Mouse (Mus musculus): ENCODE data around the gene 4931409K22Rik. TPM values are rescaled to one million over a fixed set of nuclear protein-coding genes. Genes with fewer than 3 reads are reported as not detected.

The 4931409K22Rik gene
- total RNA-seq (2021) = not detected
- long read RNA-seq, experiment 1 = 0 reads
- long read RNA-seq, experiment 2 = 0 reads

DNA sequence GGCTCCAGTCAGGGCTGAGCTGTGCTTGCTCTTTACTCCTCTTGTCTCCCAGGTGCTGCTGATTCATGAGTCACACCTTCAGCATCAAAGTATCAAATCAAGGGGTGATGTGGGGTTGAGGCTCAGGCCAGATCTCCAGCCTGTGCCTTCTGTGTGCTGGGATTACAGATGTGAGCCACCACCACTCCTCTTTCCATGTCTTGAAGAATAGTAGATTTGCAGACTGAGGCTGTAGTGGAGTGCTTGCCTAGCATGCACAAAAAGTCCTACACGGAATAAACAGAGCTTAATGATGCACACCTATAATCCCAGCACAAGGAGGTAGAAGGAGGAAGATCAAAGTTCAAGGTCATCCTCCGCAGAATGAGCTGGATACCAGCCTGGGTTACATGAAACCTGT is at the start of gene 4931409K22Rik:
Gene 4931409K22Rik (minus strand): TSS at position 101 of the 400 bp plus-strand sequence.
- no peak for DNase-seq
- intact Hi-C loops (cut with DNase I) = no loop called here

- DNase-seq = no peak
- intact Hi-C loops (cut with DNase I) = no loop called here
These were observed 49.5 kb upstream of the 4931409K22Rik start for GRCm38 (mm10) chr5:24605980-24606665.

DNA sequence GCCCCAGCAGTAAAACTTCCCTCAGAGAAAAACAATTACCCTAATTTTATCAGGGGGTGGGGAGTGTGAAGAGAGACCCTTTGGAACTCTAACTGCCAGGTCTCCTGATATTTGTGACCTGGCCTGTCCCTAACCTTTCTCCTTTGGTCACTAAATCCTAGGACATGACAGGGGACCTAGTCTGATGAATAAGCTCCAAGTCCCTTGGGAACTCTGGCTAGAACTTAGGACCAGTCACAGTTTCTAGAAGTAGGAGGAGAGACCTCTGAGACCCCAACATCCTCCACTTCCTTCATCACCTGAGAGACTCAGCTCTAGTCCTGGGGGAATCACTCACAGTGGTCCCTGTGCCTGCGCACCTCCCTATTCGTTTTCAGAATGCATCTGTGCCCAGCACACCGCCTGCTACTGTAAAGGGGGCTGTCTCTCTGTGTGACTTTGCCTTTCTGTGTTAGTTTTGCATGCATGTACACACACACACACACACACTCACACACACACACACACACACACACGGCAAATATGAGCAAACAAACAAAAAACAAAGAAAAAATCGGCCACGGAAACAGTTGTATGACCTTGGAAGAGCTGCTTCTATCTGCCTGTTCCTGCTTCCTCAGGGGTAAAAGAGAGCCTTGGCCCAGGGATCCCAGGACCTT is 48.8 kb upstream of the 4931409K22Rik start:
- intact Hi-C loops (cut with DNase I) = no loop called here
- no peak for DNase-seq

GRCm38 (mm10) chr5:24604656-24605100 is 48.1 kb upstream of the 4931409K22Rik start:
- DNase-seq = peak; percentile 93
- intact Hi-C loops (cut with DNase I) = no loop called here

- intact Hi-C loops (cut with DNase I) = no loop called here
- no peak for DNase-seq
These were observed 47.6 kb upstream of the 4931409K22Rik start for GRCm38 (mm10) chr5:24604080-24604655.

GRCm38 (mm10) chr5:24603431-24604010 is 46.9 kb upstream of the 4931409K22Rik start:
- no peak for DNase-seq
- intact Hi-C loops (cut with DNase I) = no loop called here

DNA sequence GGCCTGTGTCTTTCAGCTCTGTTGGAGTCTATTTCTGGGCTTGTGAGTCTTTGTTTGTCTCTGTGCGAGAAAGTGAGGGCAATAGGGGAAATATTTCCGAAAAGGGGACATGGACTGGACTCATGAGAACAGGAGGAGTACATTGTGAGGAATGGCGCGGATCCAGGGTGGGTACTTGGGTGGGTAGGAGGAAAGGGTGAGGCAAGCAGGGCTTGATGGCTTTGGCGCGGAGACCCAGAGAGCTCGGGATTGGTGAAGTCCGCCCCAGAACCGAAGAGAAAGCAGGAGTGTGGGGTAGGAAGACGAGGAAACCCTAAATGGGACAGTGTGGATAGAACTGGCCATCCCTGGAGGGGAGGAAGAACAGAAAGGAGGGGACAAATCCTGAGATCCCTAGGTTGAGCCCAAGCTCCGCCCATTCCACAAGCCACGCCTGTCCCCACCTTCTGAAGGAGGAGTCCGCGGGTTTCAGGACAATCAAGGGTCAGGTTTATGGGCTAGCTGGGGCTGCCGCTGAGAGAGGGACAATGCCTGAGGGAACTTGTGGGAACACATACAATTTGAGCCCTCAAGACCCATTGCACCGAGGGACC is 46.2 kb upstream of the 4931409K22Rik start:
- DNase-seq = peak; percentile 88 to 91
- intact Hi-C loops (cut with DNase I) = no loop called here

GRCm38 (mm10) chr5:24601911-24602750 is 45.5 kb upstream of the 4931409K22Rik start:
- peak; percentile 82 to 86 for DNase-seq
- intact Hi-C loops (cut with DNase I) = no loop called here

DNA sequence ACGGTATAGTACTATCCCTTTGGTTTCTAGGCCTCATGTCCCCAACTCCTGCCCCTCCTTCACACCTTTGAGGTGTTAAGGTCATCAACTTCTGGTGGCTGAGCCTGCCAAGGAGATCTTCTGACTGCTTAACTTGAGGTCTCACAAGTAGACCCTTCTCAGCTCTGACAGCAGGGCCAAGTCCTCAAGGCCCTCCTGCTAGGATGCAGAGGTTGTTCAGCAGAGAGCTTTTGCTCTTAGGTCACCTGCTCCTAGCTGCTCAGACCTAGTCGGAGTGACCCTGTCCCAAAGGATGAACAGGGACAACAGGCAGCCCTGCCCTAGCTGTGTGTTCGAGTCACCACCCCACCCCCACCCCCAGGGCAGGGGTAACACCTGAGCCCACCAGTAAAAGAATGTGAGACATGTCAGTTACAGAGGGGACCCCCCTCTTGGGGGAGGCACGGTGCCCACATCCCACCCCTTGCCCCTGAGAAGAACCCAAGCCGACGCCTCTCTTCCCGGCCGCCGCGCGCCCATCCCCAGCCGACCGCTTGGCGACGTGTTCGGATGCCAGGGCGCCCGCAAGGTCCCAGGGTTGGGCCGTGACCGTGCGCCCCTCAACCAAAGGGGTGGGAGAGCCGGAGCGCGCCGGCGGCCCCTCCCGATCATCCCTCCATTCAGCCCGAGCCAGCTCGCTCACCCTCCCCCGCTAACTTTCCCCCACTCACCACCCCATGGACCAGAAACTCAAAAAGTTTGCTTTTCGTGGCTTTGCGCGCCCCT is 44.6 kb upstream of the 4931409K22Rik start:
- intact Hi-C loops (cut with DNase I) = no loop called here
- peak; percentile 52 for DNase-seq

DNA sequence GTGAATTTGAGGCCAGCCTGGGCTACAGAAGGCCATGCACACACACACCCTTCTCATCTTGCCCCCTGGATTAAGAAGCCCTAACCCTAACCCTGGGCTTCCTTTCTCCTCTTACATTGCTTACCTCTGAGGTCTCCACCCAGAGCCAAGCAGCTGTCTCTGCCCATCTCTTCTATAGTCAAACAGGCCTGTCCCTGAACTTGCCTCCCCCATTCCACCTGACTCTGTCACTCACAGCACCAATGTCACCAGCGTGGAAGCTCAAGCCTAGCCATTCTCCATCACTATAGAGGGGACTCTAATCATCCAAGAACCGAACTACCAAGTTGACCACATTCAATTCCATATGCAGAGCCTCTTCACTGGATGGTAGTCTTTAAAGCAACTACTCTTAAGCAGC is 43.6 kb upstream of the 4931409K22Rik start:
- intact Hi-C loops (cut with DNase I) = no loop called here
- no peak for DNase-seq

DNA sequence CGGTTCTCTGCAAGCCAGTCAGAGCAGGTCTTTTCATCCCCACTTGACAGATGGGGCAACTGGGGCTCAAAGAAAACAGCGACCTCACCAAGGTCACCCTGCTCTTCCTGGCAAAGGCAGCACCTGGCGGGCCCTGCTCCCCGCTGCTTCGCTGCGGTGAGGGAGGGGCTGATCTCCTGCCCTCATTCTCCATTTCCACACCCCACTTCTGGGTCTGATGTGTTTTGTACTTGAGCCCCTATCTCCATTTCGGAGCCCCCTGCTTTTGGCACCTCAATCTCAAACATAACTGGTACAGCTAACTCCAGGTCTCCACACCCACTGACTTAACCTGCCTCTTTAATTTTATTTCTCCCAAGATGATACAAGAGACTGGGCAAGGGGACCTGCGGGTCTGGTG is 42.5 kb upstream of the 4931409K22Rik start:
- DNase-seq = no peak
- intact Hi-C loops (cut with DNase I) = loop anchor here (1.0 to 5.0 kb wide), 3 partner anchors 52 to 89 kb away; no protein-coding TSS in a partner anchor

DNA sequence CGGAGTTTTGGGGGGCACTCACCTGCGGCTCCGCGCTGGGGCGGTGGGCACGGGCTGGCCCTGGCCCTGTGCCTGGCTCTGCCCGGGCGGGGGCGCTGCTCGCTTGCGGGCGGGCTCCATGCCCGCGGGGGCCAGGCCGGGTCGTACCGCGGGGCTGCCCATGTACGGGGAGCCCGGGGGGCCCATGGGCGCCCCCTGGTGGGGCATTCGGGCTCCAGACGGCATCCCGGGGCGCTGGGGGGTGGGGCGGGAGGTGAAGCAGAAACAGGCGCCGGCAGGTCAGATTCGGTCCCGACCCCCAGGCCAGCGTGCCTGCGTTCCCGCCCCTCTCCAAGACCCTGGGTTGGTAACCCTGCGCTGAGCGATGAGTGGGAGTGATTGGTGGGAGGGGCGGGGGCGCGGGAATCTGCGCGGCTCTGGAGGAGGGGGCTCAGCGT is 42.0 kb upstream of the 4931409K22Rik start:
- peak; percentile 79 to 85 for DNase-seq
- intact Hi-C loops (cut with DNase I) = loop anchor here (1.0 to 5.0 kb wide), 3 partner anchors 52 to 88 kb away; no protein-coding TSS in a partner anchor

GRCm38 (mm10) chr5:24597901-24598569 is 41.4 kb upstream of the 4931409K22Rik start:
- intact Hi-C loops (cut with DNase I) = loop anchor here (2.0 to 5.0 kb wide), 2 partner anchors 53 to 66 kb away; no protein-coding TSS in a partner anchor
- no peak for DNase-seq

- DNase-seq = peak; percentile 77 to 86
- intact Hi-C loops (cut with DNase I) = loop anchor here (5.0 kb wide), 1 partner anchor 65 kb away; no protein-coding TSS in a partner anchor
These were observed 40.7 kb upstream of the 4931409K22Rik start for GRCm38 (mm10) chr5:24597221-24597728.

GRCm38 (mm10) chr5:24596519-24597171 is 40.0 kb upstream of the 4931409K22Rik start:
- intact Hi-C loops (cut with DNase I) = loop anchor here (5.0 kb wide), 1 partner anchor 64 kb away; no protein-coding TSS in a partner anchor

GRCm38 (mm10) chr5:24595786-24596380 is 39.3 kb upstream of the 4931409K22Rik start:
- intact Hi-C loops (cut with DNase I) = loop anchor here (5.0 kb wide), 1 partner anchor 64 kb away; no protein-coding TSS in a partner anchor
- no peak for DNase-seq

More at GRCm38 (mm10) chr5:24596519-24597171, 40.0 kb upstream of the 4931409K22Rik start:
- no peak for DNase-seq

DNA sequence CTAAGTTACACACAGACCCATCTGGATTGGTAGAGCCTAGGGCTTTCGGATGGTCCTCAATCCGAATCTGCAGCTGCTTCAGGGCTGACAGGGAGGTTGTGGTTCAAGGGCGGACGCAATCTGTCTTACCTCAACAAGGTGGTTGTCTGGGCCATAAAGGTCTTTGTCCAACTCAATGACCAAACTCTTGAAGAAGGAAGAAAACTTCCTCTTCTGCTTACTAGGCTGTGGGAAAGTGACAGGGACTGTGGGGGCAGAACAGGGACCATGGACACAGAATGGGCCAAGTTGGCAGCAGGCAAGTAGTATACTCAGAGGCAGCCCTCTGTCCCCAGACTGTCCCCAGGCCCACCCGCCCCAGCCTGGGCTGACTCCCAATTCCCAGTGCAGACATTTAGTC is 38.7 kb upstream of the 4931409K22Rik start:
- intact Hi-C loops (cut with DNase I) = loop anchor here (5.0 kb wide), 1 partner anchor 63 kb away; no protein-coding TSS in a partner anchor

More for the DNA sequence above, 38.7 kb upstream of the 4931409K22Rik start:
- no peak for DNase-seq
